Mouse (Mus musculus) gastrocnemius, postnatal 4 days (tissue): ENCODE measurements around the gene 2510039O18Rik. TPM values are rescaled to one million over a fixed set of nuclear protein-coding genes. Genes with fewer than 3 reads are reported as not detected.

Source experiments
- DNase-seq, 2 experiments: peaks; one replicate each; pipeline ENCODE4 v3.0.0; 2021 to 2022; ENCODE audit warnings: low spot score in 2 of 2, mixed read lengths in 2 of 2
- total RNA-seq, 2 experiments: library from RNA; stranded (reverse); gene quantifications; 2 replicates each; pipeline ENCODE4 v1.2.3; 2021

Gene 2510039O18Rik
- total RNA-seq, 2 experiments from 2014 or later, result 37.7 to 37.8 TPM

- DNase-seq, result peak; percentile 84 to 87
These were observed 4.3 kb upstream of the 2510039O18Rik start, which contains the start of gene Plod1 for GRCm38 (mm10) chr4:147936331-147936954. Plod1 (minus strand) TSS chr4:147936767.

- DNase-seq, result no peak
These were observed 3.7 kb upstream of the 2510039O18Rik start for GRCm38 (mm10) chr4:147937021-147937420.

DNA sequence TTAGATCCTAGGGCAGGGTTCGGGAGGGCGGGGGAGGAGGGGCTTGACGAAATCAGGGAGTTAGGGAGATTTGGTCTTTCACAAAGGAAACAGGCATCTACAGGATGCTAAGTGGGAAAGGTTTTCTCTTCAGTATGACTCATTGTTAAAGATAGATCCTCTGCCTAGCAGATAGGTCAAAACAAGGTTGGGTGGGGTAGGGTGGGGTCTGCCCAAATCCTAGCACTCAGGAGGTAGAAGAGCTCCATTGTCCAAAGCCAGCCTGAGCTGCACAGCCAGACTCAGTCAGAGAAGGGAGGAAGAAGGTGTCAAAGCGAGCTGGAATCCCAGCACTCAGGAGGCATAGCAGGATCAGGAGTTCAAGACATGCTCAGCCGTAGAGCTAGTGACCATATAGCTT, 3.2 kb upstream of the 2510039O18Rik start:
- DNase-seq, result no peak

- DNase-seq, result peak in 1 of 2 experiments; percentile 50
These were observed 2.3 kb upstream of the 2510039O18Rik start for GRCm38 (mm10) chr4:147938148-147939096.

- DNase-seq, result no peak
These were observed 584 bp upstream of the 2510039O18Rik start for GRCm38 (mm10) chr4:147940111-147940510.

GRCm38 (mm10) chr4:147941045-147942020, 638 bp downstream of the 2510039O18Rik start:
- peak in 1 of 2 experiments; percentile 52 for DNase-seq

DNA sequence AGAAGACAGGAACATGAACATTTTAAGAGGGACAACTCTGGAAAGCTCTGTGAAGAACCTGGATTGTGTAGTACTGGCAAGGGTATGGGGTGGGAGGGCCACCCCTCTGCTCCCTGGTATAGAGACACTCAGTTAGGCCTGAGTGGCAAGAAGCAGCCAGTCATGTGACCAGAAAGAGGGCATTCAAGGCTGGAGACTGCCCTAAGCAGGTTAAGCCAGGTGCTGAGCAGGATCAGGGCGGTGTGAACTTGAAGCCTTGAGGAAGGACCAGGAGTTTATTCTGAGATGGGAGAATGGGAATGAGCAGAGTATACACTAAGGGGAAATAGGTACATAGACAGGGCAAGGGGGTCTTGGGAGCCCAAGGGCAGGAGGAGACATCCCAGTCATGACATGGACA, 2.3 kb downstream of the 2510039O18Rik start:
- DNase-seq, result no peak

- DNase-seq, result no peak
These were observed 6.8 kb downstream of the 2510039O18Rik start for GRCm38 (mm10) chr4:147947511-147947910.

DNA sequence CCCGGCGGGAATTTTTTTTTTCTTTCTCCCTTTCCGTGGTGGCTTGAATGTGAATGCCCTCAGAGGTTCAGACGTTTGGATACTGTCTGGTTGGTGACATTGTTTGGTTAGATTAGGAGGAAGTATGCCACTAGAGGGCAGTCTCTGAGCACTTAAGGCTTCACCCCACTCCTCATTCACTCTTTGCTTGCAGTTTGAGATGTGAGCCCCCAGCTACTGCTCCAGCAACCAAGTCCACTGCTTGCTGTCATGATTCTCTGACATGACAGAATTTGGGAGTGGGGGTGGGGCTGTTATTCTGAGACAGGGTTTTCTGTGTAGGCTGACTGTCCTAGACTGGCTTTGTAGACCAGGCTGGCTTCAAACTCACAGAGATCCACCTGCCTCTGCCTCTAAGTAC, 12.9 kb downstream of the 2510039O18Rik start:
- DNase-seq, result no peak

GRCm38 (mm10) chr4:147957141-147957540, 16.4 kb downstream of the 2510039O18Rik start:
- DNase-seq, result no peak

DNA sequence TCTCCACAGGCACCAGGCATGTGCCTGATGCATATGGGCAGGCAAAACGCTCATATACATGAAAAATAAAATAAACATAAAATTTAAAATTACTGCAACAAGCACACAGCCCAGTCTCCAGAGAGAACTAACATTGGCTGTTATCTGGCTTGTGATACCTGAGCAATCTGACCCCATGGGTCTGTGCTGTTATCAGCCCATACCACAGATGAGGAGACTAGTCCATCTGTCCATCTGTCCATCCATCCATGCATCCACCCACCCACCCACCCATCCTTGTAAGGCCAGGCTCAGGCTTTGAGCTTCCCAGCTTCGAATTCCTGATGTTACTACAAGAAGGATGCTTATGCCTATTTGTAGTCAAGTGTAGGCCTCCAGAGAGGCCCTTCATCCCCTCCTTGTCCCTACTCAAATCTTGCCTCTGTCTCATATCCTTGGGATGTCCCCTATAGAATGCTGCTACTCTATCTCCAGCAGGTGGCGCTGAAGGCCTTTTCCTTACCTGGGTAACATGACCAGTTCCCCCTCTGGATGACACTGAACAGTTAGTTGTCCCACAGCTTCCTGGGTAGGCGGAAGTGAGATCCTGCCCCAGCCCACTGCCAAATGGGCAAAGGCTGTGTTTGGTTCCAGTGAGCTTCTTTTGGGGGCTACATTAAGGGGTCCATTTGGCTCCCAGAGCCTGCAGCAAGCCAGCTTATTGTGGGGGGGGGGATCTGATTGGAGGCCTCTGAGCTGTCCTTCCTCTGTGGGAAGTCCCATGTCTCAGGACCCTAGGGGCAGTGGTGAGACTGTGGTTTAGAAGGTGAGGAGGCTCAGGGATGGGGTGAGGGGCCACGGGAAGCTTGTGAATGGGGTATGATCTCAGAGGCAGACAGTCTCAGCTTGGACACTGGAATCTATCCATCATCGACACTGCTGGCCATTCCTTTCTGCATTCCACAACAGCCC, 19.5 kb downstream of the 2510039O18Rik start:
- peak in 1 of 2 experiments; percentile 58 for DNase-seq

DNA sequence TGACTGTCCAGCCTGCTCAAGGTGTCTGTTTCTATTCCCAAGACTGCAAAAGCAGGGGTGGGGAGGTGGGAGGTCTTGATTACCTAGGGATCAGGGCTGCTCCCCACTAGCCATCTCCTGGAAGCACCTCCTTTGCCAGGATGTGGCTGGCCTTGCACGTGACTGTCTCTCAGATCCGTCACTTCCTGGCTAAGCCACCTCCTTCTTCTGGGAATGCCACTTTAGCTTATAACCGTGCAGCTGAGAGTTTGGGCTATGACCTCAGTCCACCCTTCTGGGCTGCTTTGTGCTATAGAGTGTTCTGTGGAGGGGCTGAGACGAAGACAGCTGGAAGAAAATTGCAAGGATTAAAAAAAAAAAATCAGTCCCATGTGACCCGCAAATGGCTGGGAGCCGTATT, 22.1 kb downstream of the 2510039O18Rik start:
- no peak for DNase-seq

DNA sequence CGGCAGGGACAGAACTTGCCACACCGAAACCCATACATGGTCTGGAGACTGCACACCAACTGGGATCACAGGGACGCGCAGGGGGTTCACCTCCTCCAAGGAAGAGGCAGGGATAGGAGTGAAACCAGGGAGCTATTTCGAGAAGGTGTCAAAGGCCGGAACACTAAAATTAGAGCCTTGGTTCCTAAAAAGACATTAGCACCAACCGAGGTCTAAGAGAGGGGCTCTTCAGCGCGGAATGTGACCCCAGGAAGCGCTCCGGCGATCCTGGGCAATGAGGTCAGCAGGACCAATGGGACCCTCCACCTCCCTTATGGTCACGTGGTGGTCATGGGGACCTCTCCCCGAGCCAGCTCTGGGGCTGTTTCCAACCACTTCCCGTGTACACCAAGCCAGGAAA, 22.9 kb downstream of the 2510039O18Rik start:
- DNase-seq, result no peak

DNA sequence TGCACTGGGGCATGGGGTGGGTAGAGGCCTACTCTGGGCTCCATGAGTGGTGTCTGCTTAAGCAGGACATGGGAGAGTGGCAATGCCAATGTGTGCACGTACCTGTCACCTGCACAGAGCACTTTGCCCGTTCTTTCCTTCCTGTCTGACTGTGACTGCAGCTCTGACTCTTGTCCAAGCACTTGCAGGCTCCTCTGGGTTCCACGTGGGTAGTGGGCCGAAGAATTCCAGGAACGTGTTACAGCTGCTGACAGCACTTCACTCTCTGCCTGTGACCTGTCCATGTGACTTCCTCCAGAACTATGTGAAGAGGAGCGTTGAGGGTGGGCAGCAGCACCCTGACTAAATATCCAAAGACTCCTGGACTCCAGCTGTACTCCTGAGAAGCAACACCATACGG, 25.0 kb downstream of the 2510039O18Rik start:
- DNase-seq, result no peak

DNA sequence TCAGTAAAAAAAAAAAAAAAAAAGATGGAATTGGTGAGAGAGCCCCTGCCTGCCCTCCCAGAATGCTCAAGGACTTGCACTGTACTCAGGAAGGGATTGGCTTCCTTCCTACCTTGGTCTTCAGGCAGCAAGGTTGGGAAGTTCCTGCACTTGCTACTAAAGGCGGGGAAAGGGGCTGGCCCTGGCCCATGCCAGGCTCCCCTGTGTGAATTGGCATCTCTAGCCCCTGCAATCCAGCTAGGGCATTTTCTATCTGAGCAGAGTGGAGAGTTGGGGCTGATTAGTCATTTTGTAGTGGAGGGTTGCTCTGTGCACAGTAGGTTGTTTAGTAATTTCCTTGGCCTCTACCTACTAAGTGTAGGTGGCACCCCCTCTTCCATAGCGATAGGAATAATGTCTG, 28.1 kb downstream of the 2510039O18Rik start:
- no peak for DNase-seq

GRCm38 (mm10) chr4:147969337-147969736, 28.6 kb downstream of the 2510039O18Rik start:
- DNase-seq, result no peak

GRCm38 (mm10) chr4:147976237-147976636, 35.5 kb downstream of the 2510039O18Rik start:
- DNase-seq, result no peak

DNA sequence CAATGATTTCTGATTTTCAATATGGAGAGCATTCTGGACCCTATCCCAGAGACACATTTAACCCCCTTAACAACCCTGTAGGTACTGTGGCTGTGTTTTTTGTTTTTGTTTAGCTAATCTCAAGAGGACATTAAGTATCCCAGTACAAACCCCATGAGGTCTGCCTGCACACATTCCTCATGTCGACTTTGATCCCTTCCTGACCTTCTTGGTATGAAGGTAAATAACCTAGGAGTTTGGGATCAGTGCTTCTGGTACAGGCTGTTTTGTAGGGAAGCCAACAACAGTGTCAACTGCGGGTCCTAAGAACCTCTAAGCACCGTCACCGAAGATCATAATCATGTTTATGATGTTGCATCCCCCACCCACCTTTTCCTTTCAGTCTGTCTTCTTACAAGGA, 37.0 kb downstream of the 2510039O18Rik start:
- DNase-seq, result no peak

DNA sequence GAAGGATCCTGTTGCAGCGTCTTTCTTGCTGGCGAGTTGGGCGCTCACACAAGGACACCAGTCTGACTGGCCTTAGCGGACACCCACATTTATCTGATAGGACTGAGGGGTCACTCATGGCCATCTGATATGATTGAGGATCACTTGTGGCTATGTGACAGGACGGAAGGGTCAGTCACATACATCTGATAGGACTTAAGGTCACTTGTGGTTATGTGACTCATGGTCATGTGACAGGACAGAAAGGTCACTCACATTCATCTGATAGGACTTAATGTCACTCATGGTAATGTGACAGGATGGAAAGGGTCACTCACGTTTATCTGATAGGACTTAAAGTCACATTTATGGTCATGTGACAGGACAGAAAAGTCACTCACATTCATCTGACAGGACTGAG, 37.7 kb downstream of the 2510039O18Rik start:
- no peak for DNase-seq

DNA sequence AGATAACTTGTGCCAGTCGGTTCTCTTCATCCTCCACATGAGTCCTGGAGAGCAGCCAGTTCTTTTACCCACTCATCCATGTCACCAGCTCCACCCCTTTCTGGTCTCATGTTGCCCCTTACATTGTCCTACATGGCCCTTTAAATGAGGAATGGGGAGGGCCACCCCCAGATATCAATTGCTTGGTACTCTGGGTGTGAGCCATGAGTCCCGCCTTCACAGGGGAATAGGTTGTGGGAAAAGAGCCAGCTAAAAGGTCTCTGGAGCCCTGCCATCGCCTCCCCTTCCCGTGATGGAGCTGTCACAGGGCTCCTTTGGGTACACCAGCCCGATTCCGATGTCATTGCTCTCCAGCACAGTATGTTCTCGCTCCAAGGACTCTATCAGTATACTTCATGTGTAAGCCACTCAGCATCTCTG, 38.8 kb downstream of the 2510039O18Rik start:
- DNase-seq, result no peak
